Mouse (Mus musculus) cerebellum, postnatal 14 days (tissue): ENCODE measurements around the gene Gzmb.
"Not testable (repeated sequence)": the region's sequence is repeated elsewhere in the genome, so short reads cannot be mapped to it uniquely, and the experiment has no call there.

Experiments used
- DNase-seq, 2 experiments: peaks; one replicate each; pipeline ENCODE4 v3.0.0; 2021; ENCODE audit warnings: mixed read lengths in 2 of 2

Gene Gzmb

GRCm38 (mm10) chr14:56262153-56262552 is at the start of gene Gzmb:
Gzmb (minus strand) TSS chr14:56262260.
- DNase-seq, result no peak

- DNase-seq, result peak; percentile 56 to 65
Measured at GRCm38 (mm10) chr14:56311801-56312200, 49.7 kb upstream of the Gzmb start.

GRCm38 (mm10) chr14:56310238-56310637 is 48.2 kb upstream of the Gzmb start:
- DNase-seq, result no peak

GRCm38 (mm10) chr14:56304149-56304548 is 42.1 kb upstream of the Gzmb start:
- peak; percentile 59 to 66 for DNase-seq

- no peak for DNase-seq
Measured at GRCm38 (mm10) chr14:56303506-56304025, 41.5 kb upstream of the Gzmb start.

- peak; percentile 47 for DNase-seq
Measured at GRCm38 (mm10) chr14:56302091-56302490, 40.0 kb upstream of the Gzmb start.

GRCm38 (mm10) chr14:56296786-56297185 is 34.7 kb upstream of the Gzmb start:
- DNase-seq, result no peak

GRCm38 (mm10) chr14:56296106-56296505 is 34.0 kb upstream of the Gzmb start:
- no peak for DNase-seq

GRCm38 (mm10) chr14:56293146-56293545 is 31.1 kb upstream of the Gzmb start:
- no peak for DNase-seq

GRCm38 (mm10) chr14:56288651-56289050 is 26.6 kb upstream of the Gzmb start:
- no peak for DNase-seq

GRCm38 (mm10) chr14:56287806-56288205 is 25.7 kb upstream of the Gzmb start:
- DNase-seq, result no peak

GRCm38 (mm10) chr14:56284356-56285325 is 22.6 kb upstream of the Gzmb start:
- no peak for DNase-seq

GRCm38 (mm10) chr14:56283816-56284215 is 21.8 kb upstream of the Gzmb start:
- no peak for DNase-seq

- no peak for DNase-seq
Measured at GRCm38 (mm10) chr14:56281090-56281489, 19.0 kb upstream of the Gzmb start.

- not testable (repeated sequence) for DNase-seq
Measured at GRCm38 (mm10) chr14:56278691-56279090, 16.6 kb upstream of the Gzmb start.

GRCm38 (mm10) chr14:56276096-56276495 is 14.0 kb upstream of the Gzmb start:
- DNase-seq, result not testable (repeated sequence)

- no peak for DNase-seq
Measured at GRCm38 (mm10) chr14:56266109-56266508, 4.0 kb upstream of the Gzmb start.

- DNase-seq, result no peak
Measured at GRCm38 (mm10) chr14:56240409-56240808, 21.7 kb downstream of the Gzmb start.

GRCm38 (mm10) chr14:56234556-56234955 is 27.5 kb downstream of the Gzmb start, which contains the start of gene Gzmc:
Gzmc (minus strand) TSS chr14:56234656.
- no peak for DNase-seq

- DNase-seq, result no peak
Measured at GRCm38 (mm10) chr14:56211317-56211716, 50.7 kb downstream of the Gzmb start, which contains the start of gene Gzmf. Gzmf (minus strand) TSS chr14:56211417.
